Mouse (Mus musculus): ENCODE results near the gene Ppfibp2.

The Ppfibp2 gene

DNA sequence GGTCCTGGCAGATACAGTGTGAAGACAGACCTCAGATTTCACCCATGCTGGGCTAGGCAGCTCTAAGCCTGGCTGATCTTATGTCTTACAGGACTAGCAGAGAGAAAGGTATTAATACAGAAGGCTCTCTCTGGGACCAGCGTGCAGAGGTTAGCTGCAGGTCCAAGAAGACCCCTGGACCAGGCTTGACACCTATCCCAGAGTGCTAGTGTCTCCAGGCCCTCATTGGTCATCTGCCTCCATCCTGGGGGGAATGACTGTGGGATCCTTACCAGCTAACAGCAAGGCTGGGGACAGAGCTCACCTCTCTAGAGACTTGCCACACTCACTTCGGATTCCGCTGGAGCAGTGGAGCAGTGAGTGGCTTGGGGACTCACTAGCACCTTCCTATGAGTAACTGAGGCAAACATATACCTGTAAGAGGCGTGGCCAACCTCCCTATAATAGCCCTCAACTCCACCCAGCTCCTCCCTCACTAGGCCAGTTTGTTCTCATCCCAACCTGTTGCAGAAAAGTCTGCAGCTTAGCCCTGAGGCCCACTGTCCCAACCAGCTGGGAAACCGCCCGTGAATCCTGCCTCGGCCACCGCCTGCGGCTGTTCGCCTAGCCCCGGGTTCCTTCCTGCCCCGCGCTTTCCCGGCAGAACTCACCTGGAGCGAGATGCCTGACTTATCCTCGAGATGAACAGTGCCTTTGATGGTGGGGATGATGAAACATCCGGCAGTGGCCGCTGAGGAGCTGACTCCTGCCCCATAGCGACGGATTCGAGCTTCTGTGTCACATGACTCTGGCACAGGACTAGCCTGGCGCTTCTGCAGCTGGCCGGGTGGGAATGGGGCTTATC lies 162.5 kb downstream of the Ppfibp2 start, which contains the start of gene Cyb5r2:
TSS of gene Cyb5r2 (minus strand) at position 725 of the 844 bp plus-strand sequence.
- DNase-seq (ENCODE audit: low spot score): no peak

- DNase-seq (ENCODE audit: low spot score): no peak
These were observed 175.8 kb downstream of the Ppfibp2 start for GRCm38 (mm10) chr7:107770812-107771211.

- no peak for DNase-seq (ENCODE audit: low spot score)
These were observed 183.2 kb downstream of the Ppfibp2 start for GRCm38 (mm10) chr7:107778216-107778615.

GRCm38 (mm10) chr7:107779611-107780010 lies 184.6 kb downstream of the Ppfibp2 start:
- no peak for DNase-seq (ENCODE audit: low spot score)

DNA sequence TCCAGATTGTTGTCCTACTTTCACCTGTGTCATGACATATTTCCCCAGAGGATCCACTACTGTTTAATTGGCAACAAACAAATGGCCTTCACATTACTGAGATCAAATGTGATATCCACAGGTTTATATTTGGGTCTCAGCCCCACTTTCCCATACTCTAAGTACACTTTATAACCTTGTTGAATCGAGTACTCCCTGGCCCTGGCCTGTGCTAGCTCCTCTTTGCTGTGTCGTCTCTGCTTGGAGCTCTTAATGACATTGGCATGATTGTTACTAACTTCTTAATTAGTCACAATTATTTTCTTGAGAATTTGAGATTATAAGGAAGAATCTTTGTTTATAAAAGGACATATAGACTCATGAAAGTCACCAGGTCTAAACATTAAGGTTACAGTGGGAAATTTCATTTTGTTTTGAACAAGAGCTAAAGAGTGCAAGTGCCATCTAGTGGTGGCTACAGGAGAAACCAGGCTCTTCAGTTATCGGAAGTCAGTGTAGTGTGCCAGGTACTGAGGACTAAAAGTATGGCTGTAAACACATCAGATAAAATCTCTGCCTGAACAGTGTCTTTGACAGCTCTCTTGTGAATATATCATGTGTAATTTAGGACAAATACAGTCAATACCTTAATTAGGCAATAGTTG lies 193.1 kb downstream of the Ppfibp2 start:
- DNase-seq (ENCODE audit: low spot score): no peak

DNA sequence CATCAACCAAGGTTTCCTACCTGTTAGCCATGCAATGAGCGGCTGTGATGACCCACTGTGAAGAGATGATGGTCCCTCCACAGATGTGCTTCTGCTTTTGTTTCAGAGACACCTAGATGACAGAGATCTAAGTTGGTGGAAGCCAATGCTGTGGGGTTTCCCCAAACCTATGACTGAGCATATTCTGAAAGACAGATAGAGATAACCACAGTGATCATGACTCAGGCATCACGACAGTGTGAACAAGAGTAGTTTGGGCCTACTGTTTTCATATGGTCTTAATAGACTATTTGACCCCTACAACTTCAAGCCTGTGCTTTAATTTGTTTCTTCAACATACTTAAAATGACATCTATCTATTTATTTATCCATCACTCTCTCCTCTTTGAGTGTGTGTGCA lies 201.5 kb downstream of the Ppfibp2 start:
- DNase-seq (ENCODE audit: low spot score): no peak
